Mouse (Mus musculus): ENCODE measurements at regions not wholly inside any gene's neighbourhood (a gene's known extent, or its start where the extent isn't known, plus 50 kb on each side); places are given as distances from the start of the nearest gene placed in this dataset.

GRCm38 (mm10) chr3:35242349-35242748, 511.6 kb upstream of the Atp11b start:
- TF ChIP-seq CTCF (IDR thresholded peaks at IDR 0.05), result no peak
- no peak for TF ChIP-seq POLR2A (IDR thresholded peaks at IDR 0.05; ENCODE audit: insufficient read depth, low read depth, low read length)

Data from heart, adult 2 months (tissue).